Mouse (Mus musculus): ENCODE results near the gene Wscd2. TPM values are rescaled to one million over a fixed set of nuclear protein-coding genes. Genes with fewer than 3 reads are reported as not detected.

Gene Wscd2
- total RNA-seq, 1 experiment = 2.6 TPM

- no peak for TF ChIP-seq CHD2 (IDR thresholded peaks at IDR 0.05; ENCODE audit: low read depth, low read length)
- no peak for TF ChIP-seq ZC3H11A (IDR thresholded peaks at IDR 0.05; ENCODE audit: borderline replicate concordance, low read depth, low read length)
- TF ChIP-seq HCFC1 (IDR thresholded peaks at IDR 0.05; ENCODE audit: borderline replicate concordance, insufficient read depth, low read length) = no peak
- Histone ChIP-seq H3K27ac (ENCODE audit: insufficient read depth, low read depth, low read length, poor library complexity, severe bottlenecking) (no peak overlapping the region), H3K4me3 (ENCODE audit: insufficient read depth in 1 of 2, low read depth in 1 of 2, low read length in 2 of 2, poor library complexity in 1 of 2, severe bottlenecking in 1 of 2) (no peak overlapping the region), H3K9ac (ENCODE audit: insufficient read depth, low read depth, low read length, poor library complexity, severe bottlenecking) (no peak overlapping the region), H3K36me3 (ENCODE audit: control insufficient read depth, insufficient read depth, low read length, poor library complexity, severe bottlenecking) (no peaks in the 10 kb centered on the region), H3K4me1 (ENCODE audit: control insufficient read depth in 2 of 2, insufficient read depth in 2 of 2, low read length in 2 of 2, poor library complexity in 1 of 2) (peaks cover 13 to 32% of the 10 kb centered on the region in 2 experiments), H3K9me3 (ENCODE audit: control insufficient read depth, insufficient read depth, low read depth, low read length) (no peaks in the 10 kb centered on the region)
- in situ Hi-C loops (cut with MboI; ENCODE audit: low sequenced_read_pairs in 2 of 2, unreplicated experiment in 2 of 2) = no loop called here
- no peak for DNase-seq (ENCODE audit: low read depth, low spot score)
Observed at GRCm38 (mm10) chr5:113630116-113630515, 140.0 kb downstream of the Wscd2 start.

GRCm38 (mm10) chr5:113633037-113633714 is 143.0 kb downstream of the Wscd2 start:
- Histone ChIP-seq H3K27ac (ENCODE audit: insufficient read depth, low read depth, low read length, poor library complexity, severe bottlenecking) (no peak overlapping the region), H3K4me1 (ENCODE audit: control insufficient read depth in 2 of 2, insufficient read depth in 2 of 2, low read length in 2 of 2, poor library complexity in 1 of 2) (peaks cover 8 to 23% of the 10 kb centered on the region in 2 experiments), H3K4me3 (ENCODE audit: insufficient read depth in 1 of 2, low read depth in 1 of 2, low read length in 2 of 2, poor library complexity in 1 of 2, severe bottlenecking in 1 of 2) (no peak overlapping the region), H3K36me3 (ENCODE audit: control insufficient read depth, insufficient read depth, low read length, poor library complexity, severe bottlenecking) (no peaks in the 10 kb centered on the region), H3K9me3 (ENCODE audit: control insufficient read depth, insufficient read depth, low read depth, low read length) (no peaks in the 10 kb centered on the region), H3K9ac (ENCODE audit: insufficient read depth, low read depth, low read length, poor library complexity, severe bottlenecking) (no peak overlapping the region)
- DNase-seq (ENCODE audit: low read depth, low spot score) = no peak
- no peak for TF ChIP-seq MAFK (IDR thresholded peaks at IDR 0.05; ENCODE audit: insufficient read depth, low read depth, low read length)
- no peak for TF ChIP-seq ZNF384 (IDR thresholded peaks at IDR 0.05; ENCODE audit: low read depth, low read length)
- TF ChIP-seq CHD2 (IDR thresholded peaks at IDR 0.05; ENCODE audit: low read depth, low read length) = no peak
- no peak for TF ChIP-seq ZC3H11A (IDR thresholded peaks at IDR 0.05; ENCODE audit: borderline replicate concordance, low read depth, low read length)
- no peak for TF ChIP-seq HCFC1 (IDR thresholded peaks at IDR 0.05; ENCODE audit: borderline replicate concordance, insufficient read depth, low read length)
- in situ Hi-C loops (cut with MboI; ENCODE audit: low sequenced_read_pairs in 2 of 2, unreplicated experiment in 2 of 2) = no loop called here

GRCm38 (mm10) chr5:113634024-113634651 is 144.0 kb downstream of the Wscd2 start:
- TF ChIP-seq HCFC1 (IDR thresholded peaks at IDR 0.05; ENCODE audit: borderline replicate concordance, insufficient read depth, low read length) = no peak
- TF ChIP-seq CHD2 (IDR thresholded peaks at IDR 0.05; ENCODE audit: low read depth, low read length) = no peak
- no peak for TF ChIP-seq MAFK (IDR thresholded peaks at IDR 0.05; ENCODE audit: insufficient read depth, low read depth, low read length)
- TF ChIP-seq ZC3H11A (IDR thresholded peaks at IDR 0.05; ENCODE audit: borderline replicate concordance, low read depth, low read length) = no peak
- TF ChIP-seq ZNF384 (IDR thresholded peaks at IDR 0.05; ENCODE audit: low read depth, low read length) = no peak
- no peaks in the 10 kb centered on the region for H3K9me3 ChIP-seq (ENCODE audit: control insufficient read depth, insufficient read depth, low read depth, low read length)
- peaks cover 8 to 23% of the 10 kb centered on the region in 2 experiments for H3K4me1 ChIP-seq (ENCODE audit: control insufficient read depth in 2 of 2, insufficient read depth in 2 of 2, low read length in 2 of 2, poor library complexity in 1 of 2)
- no peak overlapping the region for H3K9ac ChIP-seq (ENCODE audit: insufficient read depth, low read depth, low read length, poor library complexity, severe bottlenecking)
- in situ Hi-C loops (cut with MboI; ENCODE audit: low sequenced_read_pairs in 2 of 2, unreplicated experiment in 2 of 2) = no loop called here
- no peaks in the 10 kb centered on the region for H3K36me3 ChIP-seq (ENCODE audit: control insufficient read depth, insufficient read depth, low read length, poor library complexity, severe bottlenecking)
- DNase-seq (ENCODE audit: low read depth, low spot score) = no peak
- H3K27ac ChIP-seq (ENCODE audit: insufficient read depth, low read depth, low read length, poor library complexity, severe bottlenecking) = no peak overlapping the region
- H3K4me3 ChIP-seq (ENCODE audit: insufficient read depth in 1 of 2, low read depth in 1 of 2, low read length in 2 of 2, poor library complexity in 1 of 2, severe bottlenecking in 1 of 2) = no peak overlapping the region

GRCm38 (mm10) chr5:113634887-113635610 is 144.9 kb downstream of the Wscd2 start:
- Histone ChIP-seq H3K4me3 (ENCODE audit: insufficient read depth in 1 of 2, low read depth in 1 of 2, low read length in 2 of 2, poor library complexity in 1 of 2, severe bottlenecking in 1 of 2) (no peak overlapping the region), H3K36me3 (ENCODE audit: control insufficient read depth, insufficient read depth, low read length, poor library complexity, severe bottlenecking) (no peaks in the 10 kb centered on the region), H3K4me1 (ENCODE audit: control insufficient read depth in 2 of 2, insufficient read depth in 2 of 2, low read length in 2 of 2, poor library complexity in 1 of 2) (peaks cover 7 to 25% of the 10 kb centered on the region in 2 experiments), H3K27ac (ENCODE audit: insufficient read depth, low read depth, low read length, poor library complexity, severe bottlenecking) (no peak overlapping the region), H3K9ac (ENCODE audit: insufficient read depth, low read depth, low read length, poor library complexity, severe bottlenecking) (no peak overlapping the region), H3K9me3 (ENCODE audit: control insufficient read depth, insufficient read depth, low read depth, low read length) (no peaks in the 10 kb centered on the region)
- no peak for TF ChIP-seq MAFK (IDR thresholded peaks at IDR 0.05; ENCODE audit: insufficient read depth, low read depth, low read length)
- no peak for TF ChIP-seq ZNF384 (IDR thresholded peaks at IDR 0.05; ENCODE audit: low read depth, low read length)
- no peak for TF ChIP-seq HCFC1 (IDR thresholded peaks at IDR 0.05; ENCODE audit: borderline replicate concordance, insufficient read depth, low read length)
- TF ChIP-seq CHD2 (IDR thresholded peaks at IDR 0.05; ENCODE audit: low read depth, low read length) = no peak
- TF ChIP-seq ZC3H11A (IDR thresholded peaks at IDR 0.05; ENCODE audit: borderline replicate concordance, low read depth, low read length) = no peak
- DNase-seq (ENCODE audit: low read depth, low spot score) = no peak
- in situ Hi-C loops (cut with MboI; ENCODE audit: low sequenced_read_pairs in 2 of 2, unreplicated experiment in 2 of 2) = no loop called here
